Mouse (Mus musculus) adrenal gland, postnatal 4 days (tissue): ENCODE results near the gene Map3k19. TPM values are rescaled to one million over a fixed set of nuclear protein-coding genes. Genes with fewer than 3 reads are reported as not detected.

Experiments
- DNase-seq, 2 experiments: peaks; one replicate each; pipeline ENCODE4 v3.0.0; 2021 to 2022; ENCODE audit warnings: low spot score in 2 of 2, mixed read lengths in 2 of 2
- long read RNA-seq, 2 experiments: library from polyadenylated mRNA; stranded (forward); transcript quantifications; one replicate each; pipeline ENCODE4 v2.0.0; 2021
- total RNA-seq, 2 experiments: library from RNA; stranded (reverse); gene quantifications; 2 replicates each; pipeline ENCODE4 v1.2.3; 2021

Gene Map3k19
- under 1 TPM; 0.14 to 0.17 TPM for total RNA-seq
- long read RNA-seq, experiment 1, partial matches to known transcripts: 0 of 2 reads
- long read RNA-seq, experiment 1, other reads (novel, unspliced or antisense): 2 of 2 reads
- long read RNA-seq, experiment 2, partial matches to known transcripts: 0 of 1 reads
- long read RNA-seq, experiment 2, other reads (novel, unspliced or antisense): 1 of 1 reads

- DNase-seq: no peak
Observed at GRCm38 (mm10) chr1:127854486-127855222, at the start of gene Map3k19. Gene Map3k19, minus strand, starts transcription at chr1:127855031.

DNA sequence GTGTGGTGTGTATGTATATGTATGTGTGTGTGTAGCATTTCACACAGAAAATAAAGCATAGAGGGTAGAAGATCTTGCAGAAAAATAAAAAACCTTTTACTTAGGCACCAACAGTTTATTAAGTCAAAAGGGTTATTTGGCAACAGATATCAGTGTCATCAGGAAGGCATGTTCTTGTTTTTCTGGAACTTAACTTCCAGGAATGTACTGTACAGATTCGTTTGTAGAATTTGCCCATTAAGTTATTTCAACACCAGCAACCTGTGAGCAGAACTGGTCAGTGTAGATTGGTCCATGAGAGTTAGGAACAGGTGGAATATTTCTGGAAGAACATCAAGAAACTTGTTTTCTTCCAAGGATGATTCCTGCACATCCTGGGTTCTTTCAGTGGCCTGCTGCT, 44.6 kb upstream of the Map3k19 start:
- DNase-seq: no peak

GRCm38 (mm10) chr1:127869276-127869675, 14.4 kb upstream of the Map3k19 start:
- DNase-seq: no peak

- DNase-seq: peak; percentile 81
Observed at GRCm38 (mm10) chr1:127868300-127869261, 13.8 kb upstream of the Map3k19 start, which contains the start of gene Rab3gap1. Gene Rab3gap1, plus strand, starts transcription at chr1:127868773.

DNA sequence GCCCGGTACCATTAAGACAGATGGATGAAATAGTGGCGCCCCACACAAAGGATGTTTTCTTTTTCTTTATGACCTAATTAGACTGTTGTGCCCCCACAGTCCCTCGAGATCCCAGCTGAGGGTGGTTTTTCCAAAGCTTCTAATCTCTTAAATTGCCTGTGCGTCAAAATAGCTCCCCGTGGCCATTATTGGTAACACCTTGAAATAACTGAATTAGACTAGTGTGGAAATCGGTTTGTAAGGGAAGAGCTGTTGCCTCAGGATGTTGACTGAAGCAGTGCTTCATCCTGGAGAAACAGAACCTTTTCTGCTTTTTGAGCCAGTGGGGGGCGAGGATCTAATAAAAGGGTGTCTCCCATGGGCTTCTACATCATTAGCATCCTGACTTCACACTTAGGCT, 9.0 kb upstream of the Map3k19 start:
- DNase-seq: no peak

DNA sequence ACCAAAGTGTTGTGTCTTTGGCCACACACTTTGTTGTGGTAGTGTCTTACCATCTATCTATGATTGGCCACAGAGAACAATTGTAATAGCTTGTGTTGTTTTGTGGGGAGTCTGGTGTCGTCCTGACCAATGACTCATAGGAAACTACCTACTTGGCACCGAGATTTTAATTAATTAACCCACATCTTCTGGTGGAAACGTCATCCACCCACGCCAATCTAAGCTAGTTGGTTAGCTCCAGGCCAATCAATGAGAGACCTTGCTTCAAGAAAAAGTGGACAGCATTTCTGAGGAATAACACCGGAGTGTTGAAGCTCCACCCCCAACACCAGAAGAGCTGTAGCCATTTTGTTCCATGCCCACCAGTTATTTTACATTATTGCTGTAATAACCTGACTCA, 7.1 kb upstream of the Map3k19 start:
- DNase-seq: no peak

DNA sequence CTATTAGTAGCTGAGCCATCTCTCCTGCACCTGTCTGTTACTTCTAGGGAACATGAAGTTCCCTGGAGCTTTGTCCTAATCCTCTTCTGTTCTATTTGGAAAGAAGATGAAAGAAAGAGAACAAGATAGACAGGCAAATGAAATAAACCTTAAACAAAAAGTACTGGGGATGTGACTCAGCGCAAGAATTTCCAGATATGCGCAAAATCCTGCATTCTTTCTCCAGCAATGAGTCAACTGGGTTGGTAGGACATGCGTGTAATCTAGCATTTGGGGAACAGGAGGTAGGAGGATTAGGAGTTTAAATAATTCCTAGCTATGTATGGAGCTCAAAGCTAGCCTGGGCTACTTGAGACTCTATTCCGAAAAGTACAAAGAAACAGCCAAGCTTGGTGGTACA, 5.7 kb upstream of the Map3k19 start:
- DNase-seq: no peak

DNA sequence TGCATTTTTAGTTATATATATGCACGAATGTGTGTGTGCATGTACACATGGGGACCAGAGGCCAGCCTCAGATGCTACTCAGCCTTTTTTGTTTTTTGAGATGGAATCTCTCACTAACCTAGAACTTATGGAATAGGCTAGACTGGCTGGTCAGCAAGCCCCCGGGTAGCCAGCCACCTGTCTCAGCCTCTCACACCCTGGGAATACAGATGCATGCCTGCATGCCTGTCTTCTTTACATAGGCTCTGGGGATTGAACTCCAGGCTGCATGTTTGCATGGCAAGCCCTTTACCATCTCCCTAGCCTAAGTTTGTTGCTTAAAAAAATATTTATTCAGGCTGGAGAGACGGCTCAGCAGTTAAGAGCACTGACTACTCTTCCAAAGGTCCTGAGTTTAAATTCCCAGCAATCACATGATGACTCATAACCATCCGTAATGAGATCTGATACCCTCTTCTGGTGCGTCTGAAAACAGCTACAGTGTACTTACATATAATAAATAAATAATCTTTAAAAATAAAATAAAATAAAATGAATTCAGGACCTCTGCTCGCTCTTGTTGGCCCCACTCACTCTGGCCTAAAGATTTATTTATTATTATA, 5.1 kb upstream of the Map3k19 start:
- no peak for DNase-seq

GRCm38 (mm10) chr1:127858945-127859648, 4.3 kb upstream of the Map3k19 start:
- DNase-seq: no peak

- DNase-seq: no peak
Observed at GRCm38 (mm10) chr1:127850075-127850610, 4.7 kb downstream of the Map3k19 start.

DNA sequence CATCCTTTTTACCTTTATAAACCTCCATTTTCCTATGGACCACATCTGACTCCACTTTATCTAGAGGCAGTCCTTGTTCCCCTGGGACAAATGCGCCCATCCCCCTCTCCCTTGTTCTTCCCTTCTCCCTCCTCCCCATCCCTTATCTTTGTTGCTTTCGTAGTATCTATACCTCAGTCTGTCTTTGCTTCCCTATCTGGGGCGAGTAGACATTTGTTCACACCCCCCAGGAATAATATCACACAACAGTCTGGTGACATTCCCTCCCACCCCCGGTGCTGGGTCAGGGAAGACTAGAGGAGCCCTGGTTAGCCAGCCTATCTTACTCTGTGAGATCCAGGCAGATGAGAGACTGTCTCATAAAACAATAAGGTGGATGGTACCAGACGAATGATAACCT, 9.4 kb downstream of the Map3k19 start:
- no peak for DNase-seq

DNA sequence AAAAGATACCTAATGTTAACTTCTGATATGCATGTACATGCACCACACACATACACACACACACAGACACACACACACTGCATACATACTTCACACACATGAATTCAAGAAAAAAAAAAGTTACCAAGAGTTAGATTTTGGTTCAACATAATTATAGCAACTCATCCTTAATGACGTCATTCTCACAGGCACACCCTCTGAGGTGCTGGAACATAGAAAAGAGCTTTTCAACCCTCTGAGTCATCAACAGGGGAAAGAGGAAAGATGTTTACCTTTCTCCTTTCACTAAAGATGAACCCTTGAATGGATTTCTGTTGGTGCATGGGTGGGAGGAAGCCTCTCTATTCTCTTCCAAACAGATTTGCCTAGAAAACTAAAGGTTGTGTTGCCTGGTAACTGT, 16.2 kb downstream of the Map3k19 start:
- DNase-seq: no peak

DNA sequence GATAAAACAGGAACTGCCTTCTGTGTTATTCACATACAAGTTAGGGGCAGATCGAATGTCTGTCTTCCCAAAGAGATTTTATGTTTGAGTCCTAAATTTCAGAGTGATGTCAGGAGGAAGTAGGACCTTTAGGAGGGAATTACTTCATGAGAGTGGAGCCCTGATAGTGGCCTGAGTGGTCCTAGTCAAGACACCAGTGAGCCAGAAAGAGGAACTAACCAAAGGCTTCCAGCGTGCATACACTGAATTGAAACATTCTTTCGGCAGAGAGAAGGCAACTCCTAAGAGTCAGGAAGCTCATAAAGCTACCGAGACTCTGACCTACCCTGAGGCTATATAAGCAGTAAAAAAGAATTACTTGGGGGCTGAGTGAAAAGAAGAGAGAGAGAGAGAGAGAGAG, 18.2 kb downstream of the Map3k19 start:
- DNase-seq: no peak

GRCm38 (mm10) chr1:127834202-127834601, 20.6 kb downstream of the Map3k19 start:
- DNase-seq: no peak

DNA sequence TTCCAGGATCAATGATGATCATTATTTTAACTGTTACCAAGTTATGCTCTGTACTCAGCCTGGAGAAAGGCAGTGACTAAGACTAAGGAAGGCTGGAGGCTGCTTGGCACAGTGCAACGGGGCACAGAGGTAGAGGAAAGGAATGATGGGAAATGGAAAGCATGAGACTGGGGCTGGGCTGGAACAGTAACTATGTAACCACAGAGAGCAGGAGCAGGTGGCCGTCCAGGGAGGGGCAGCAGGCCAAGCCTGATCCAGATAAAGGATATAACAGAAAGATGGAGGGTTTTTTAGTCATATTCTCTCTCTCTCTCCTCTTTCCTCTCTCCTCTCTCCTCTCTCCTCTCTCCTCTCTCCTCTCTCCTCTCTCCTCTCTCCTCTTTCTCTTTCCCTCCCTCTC, 21.1 kb downstream of the Map3k19 start:
- no peak for DNase-seq

GRCm38 (mm10) chr1:127830215-127830921, 24.5 kb downstream of the Map3k19 start:
- no peak for DNase-seq

DNA sequence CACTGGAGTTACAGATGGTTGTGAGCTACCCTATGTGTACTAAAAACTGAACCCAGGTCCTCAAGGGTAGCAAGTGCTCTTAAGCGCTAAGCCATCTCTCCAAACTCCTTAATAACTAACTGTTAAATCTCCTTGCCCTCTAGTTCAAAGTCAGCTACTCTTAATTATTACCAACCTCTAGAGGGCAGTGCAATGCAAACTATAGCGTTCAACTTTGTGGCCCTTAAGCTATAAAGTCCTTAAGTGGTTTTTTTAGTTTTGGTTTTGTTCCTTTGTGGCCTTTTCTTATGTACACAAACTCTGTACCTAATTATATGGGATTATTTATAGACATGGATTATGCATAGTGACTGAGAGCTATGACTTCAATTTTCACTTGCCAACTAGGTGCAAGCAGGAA, 27.5 kb downstream of the Map3k19 start:
- no peak for DNase-seq

- DNase-seq: no peak
Observed at GRCm38 (mm10) chr1:127816381-127816780, 38.5 kb downstream of the Map3k19 start.

- DNase-seq: no peak
Observed at GRCm38 (mm10) chr1:127812929-127813328, 41.9 kb downstream of the Map3k19 start.

DNA sequence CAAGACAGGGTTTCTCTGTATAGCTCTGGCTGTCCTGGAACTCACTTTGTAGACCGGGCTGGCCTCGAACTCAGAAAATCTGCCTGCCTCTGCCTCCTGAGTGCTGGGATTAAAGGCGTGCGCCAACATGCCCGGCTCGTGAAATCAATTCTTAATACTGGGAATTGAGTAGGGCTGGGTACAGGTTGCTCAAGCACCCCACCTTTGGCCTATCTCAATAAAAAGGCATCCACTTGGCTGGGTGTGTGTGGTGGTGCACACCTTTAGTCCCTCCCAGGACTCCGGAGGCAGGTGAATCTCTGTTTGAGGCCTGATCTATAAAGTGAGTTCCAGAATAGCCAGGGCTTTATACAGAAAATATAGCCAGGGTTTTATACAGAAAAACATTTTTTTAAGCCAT, 46.2 kb downstream of the Map3k19 start:
- DNase-seq: no peak
